In the genomic region with DNA sequence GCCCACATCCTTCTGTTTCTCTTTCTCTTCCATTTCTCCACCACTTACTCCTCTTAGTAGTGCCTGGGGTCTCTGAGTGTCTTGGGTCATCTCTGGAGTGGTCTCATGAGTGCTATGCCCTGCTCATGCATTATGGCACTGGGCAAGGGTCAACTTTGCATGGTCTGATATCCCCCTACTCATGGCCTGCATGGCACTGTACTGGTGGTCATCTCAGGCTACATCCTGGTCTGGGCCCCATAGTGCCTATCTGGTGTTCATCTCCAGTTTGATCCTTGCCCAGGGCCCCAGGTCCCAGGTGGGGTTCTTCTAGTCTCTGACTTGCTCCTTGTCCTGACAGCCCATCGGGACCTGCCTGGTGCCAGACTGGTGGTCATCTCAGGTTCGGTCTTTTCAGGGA, we compare ENCODE assay signal across 24 mouse cellular contexts. TPM values are rescaled to one million over a fixed set of nuclear protein-coding genes. Genes with fewer than 3 reads are reported as not detected.
A peak's percentile ranks its signal among the peaks of the same experiment; 100 is the strongest.
DNase-seq lines count a peak whose midpoint lies in the region; ATAC-seq and TF ChIP-seq lines count a peak whose summit lies in the region.
"Had no signal": no experiment of that assay in that cellular context is flagged by ENCODE, and none has a peak within 500 bp of the region (broad histone marks: within the 10 kb centered on the region; RNA-seq: fewer than 3 reads in every experiment).

No protein-coding gene starts in this region.

- no peak for TF ChIP-seq CTCF in midbrain, postnatal 0 days (IDR thresholded peaks at IDR 0.05)

- no peak overlapping the region for H3K27ac ChIP-seq in heart, embryonic 10.5 days
- H3K27ac ChIP-seq in midbrain, embryonic 10.5 days (replicated peaks), result no peak overlapping the region
- no peak overlapping the region for H3K27ac ChIP-seq in midbrain, postnatal 0 days (ENCODE audit: low read depth, low read length)
- H3K27ac ChIP-seq in limb, embryonic 10.5 days, result no peak overlapping the region

- H3K27me3 ChIP-seq in heart, embryonic 10.5 days (ENCODE audit: insufficient read depth, poor library complexity, severe bottlenecking), result no peaks in the 10 kb centered on the region
- peaks cover 29% of the 10 kb centered on the region for H3K27me3 ChIP-seq in midbrain, embryonic 10.5 days (ENCODE audit: low read depth, poor library complexity, severe bottlenecking)
- no peaks in the 10 kb centered on the region for H3K27me3 ChIP-seq in midbrain, postnatal 0 days (ENCODE audit: insufficient read depth, low read length)
- no peaks in the 10 kb centered on the region for H3K27me3 ChIP-seq in limb, embryonic 10.5 days (ENCODE audit: low read depth, poor library complexity, severe bottlenecking)
- H3K27me3 ChIP-seq: CH12.LX had no signal

- DNase-seq in heart, adult 11 months, result peak; percentile 74
- no peak for DNase-seq in heart, adult 8-10 months (ENCODE audit: low spot score)
- DNase-seq in heart, embryonic 10.5 days (ENCODE audit: low spot score), result peak; percentile 73
- no peak for DNase-seq in heart, postnatal 36 days
- DNase-seq in midbrain, embryonic 10.5 days (ENCODE audit: low spot score), result peak; percentile 6
- DNase-seq in midbrain, postnatal 0 days (ENCODE audit: low spot score), result no peak
- DNase-seq in limb, embryonic 10.5 days (ENCODE audit: low spot score), result peak; percentile 27
- DNase-seq in kidney, postnatal 10 days, result no peak
- DNase-seq: adrenal gland, adult 2 months; adrenal gland, adult 8-10 months; adrenal gland, postnatal 10 days; adrenal gland, postnatal 14 days; adrenal gland, postnatal 25 days; adrenal gland, postnatal 36 days; B cell, adult 2 months; cerebellum, adult 11 months; cerebellum, adult 11-12 months had no signal

- no peaks in the 10 kb centered on the region for H3K9me3 ChIP-seq in heart, embryonic 10.5 days
- H3K9me3 ChIP-seq in midbrain, embryonic 10.5 days (replicated peaks), result peaks cover 13% of the 10 kb centered on the region; the same call in 1 of the 2 replicates
- H3K9me3 ChIP-seq in midbrain, postnatal 0 days (ENCODE audit: low read length), result no peaks in the 10 kb centered on the region
- H3K9me3 ChIP-seq in limb, embryonic 10.5 days (replicated peaks), result no peaks in the 10 kb centered on the region

- no peaks in the 10 kb centered on the region for H3K36me3 ChIP-seq in heart, embryonic 10.5 days
- no peaks in the 10 kb centered on the region for H3K36me3 ChIP-seq in midbrain, embryonic 10.5 days
- H3K36me3 ChIP-seq in midbrain, postnatal 0 days (ENCODE audit: insufficient read depth, low read length), result no peaks in the 10 kb centered on the region
- H3K36me3 ChIP-seq in limb, embryonic 10.5 days, result no peaks in the 10 kb centered on the region
- H3K36me3 ChIP-seq: G1E had no signal

- 87% methylated on average over 2 of the region's 2 CpGs for WGBS in heart, embryonic 10.5 days
- WGBS in midbrain, embryonic 10.5 days, result 83% methylated on average over 2 of the region's 2 CpGs
- 97% methylated on average over 2 of the region's 2 CpGs for WGBS in midbrain, postnatal 0 days
- WGBS in limb, embryonic 10.5 days, result 96% methylated on average over 2 of the region's 2 CpGs

- H3K9ac ChIP-seq in midbrain, postnatal 0 days (replicated peaks; ENCODE audit: low read length, poor library complexity, severe bottlenecking), result no peak overlapping the region

- no peak overlapping the region for H3K4me2 ChIP-seq in midbrain, postnatal 0 days (ENCODE audit: low read depth, low read length, poor library complexity, severe bottlenecking)

- no peaks in the 10 kb centered on the region for H3K4me1 ChIP-seq in heart, embryonic 10.5 days
- H3K4me1 ChIP-seq in midbrain, embryonic 10.5 days, result peaks cover 19% of the 10 kb centered on the region
- H3K4me1 ChIP-seq in midbrain, postnatal 0 days (ENCODE audit: insufficient read depth, low read length), result 0 out of 2 replicates have a peak, but pooled peaks cover 3% of the 10 kb centered on the region
- no peaks in the 10 kb centered on the region for H3K4me1 ChIP-seq in limb, embryonic 10.5 days

- no peak for ATAC-seq in midbrain, postnatal 0 days (ENCODE audit: low FRiP score)
- ATAC-seq: activated CD4-positive, CD25-positive, alpha-beta regulatory T cell, adult 4 months; CD4-positive, CD25-positive, alpha-beta regulatory T cell, adult 4 months; Patski had no signal

- H3K4me3 ChIP-seq in heart, embryonic 10.5 days, result no peak overlapping the region
- no peak overlapping the region for H3K4me3 ChIP-seq in midbrain, embryonic 10.5 days
- no peak overlapping the region for H3K4me3 ChIP-seq in midbrain, postnatal 0 days (ENCODE audit: low read depth, low read length)
- no peak overlapping the region for H3K4me3 ChIP-seq in limb, embryonic 10.5 days

- intact Hi-C loops in heart, postnatal 36 days (cut with DNase I), result no loop called here

RNA-seq across cellular contexts. Expression of gene Trpc7, which starts 34.6 kb away (rescaled TPM):
- not detected for total RNA-seq in heart, adult 8-10 months (2022)
- polyA plus RNA-seq in heart, embryonic 10.5 days (2016; fragmentation: Nextera tagmentation; extraction: Ambion mirVana), result 0.27 and 0.31 TPM in 2 replicates
- not detected for total RNA-seq in heart, postnatal 36 days (2021)
- polyA plus RNA-seq in midbrain, embryonic 10.5 days (2016; fragmentation: Nextera tagmentation; extraction: Ambion mirVana), result not detected in 2 replicates
- 7.9 and 8.3 TPM in 2 replicates for total RNA-seq in midbrain, postnatal 0 days (2014; rRNA removed)
- 4.0 and 4.7 TPM in 2 replicates for polyA plus RNA-seq in midbrain, postnatal 0 days (2015; fragmentation: Nextera tagmentation; extraction: Ambion mirVana)
- not detected in 2 replicates for polyA plus RNA-seq in limb, embryonic 10.5 days (2016; fragmentation: Nextera tagmentation; extraction: Ambion mirVana)
- total RNA-seq: CH12.LX, ES-E14, MEL had no signal
- polyA plus RNA-seq: CD4-positive, CD25-positive, alpha-beta regulatory T cell, adult 4 months; G1E; Patski had no signal

Comparison
In these comparisons a context has a peak if more than half of its experiments do, and no peak if none do; other contexts are left out.
1. DNase-seq: peak in heart, adult 11 months (single experiment), heart, embryonic 10.5 days (single experiment), midbrain, embryonic 10.5 days (single experiment) and limb, embryonic 10.5 days (single experiment); none in heart, adult 8-10 months (single experiment), heart, postnatal 36 days (0 of 2), midbrain, postnatal 0 days (single experiment) and kidney, postnatal 10 days (single experiment).